Mouse (Mus musculus) heart, adult 2 months (tissue): ENCODE measurements around the gene Isca1. TPM values are rescaled to one million over a fixed set of nuclear protein-coding genes. Genes with fewer than 3 reads are reported as not detected.

Experiments used
- DNase-seq, 2 experiments: peaks; one replicate each; pipeline ENCODE4 v3.0.0; 2021
- H3K27ac ChIP-seq: fragments of 200-600 bp; 2 replicates; pipeline ENCODE4 v1.8.1; 2022
- H3K27me3 ChIP-seq: fragments of 200-500 bp; 2 replicates; pipeline ENCODE4 v1.6.1; 2012; ENCODE audit warnings: mild to moderate bottlenecking, low read length, inconsistent platforms, mixed read lengths; ENCODE audit not compliant: control insufficient read depth, insufficient read depth
- H3K36me3 ChIP-seq: fragments of 200-500 bp; 2 replicates; pipeline ENCODE4 v1.6.1; 2012; ENCODE audit warnings: low read length, inconsistent platforms; ENCODE audit not compliant: control insufficient read depth, insufficient read depth
- H3K4me1 ChIP-seq: fragments of 200-500 bp; 2 replicates; pipeline ENCODE4 v1.6.1; 2011; ENCODE audit warnings: low read length; ENCODE audit not compliant: control insufficient read depth, insufficient read depth
- H3K4me3 ChIP-seq: fragments of 200-600 bp; 2 replicates; pipeline ENCODE4 v1.8.1; 2022
- H3K79me2 ChIP-seq: fragments of 200-500 bp; replicated peaks from 2 replicates; pipeline ENCODE4 v1.6.1; 2012; ENCODE audit warnings: mild to moderate bottlenecking, inconsistent platforms, low read length, moderate library complexity, mixed read lengths; ENCODE audit not compliant: control insufficient read depth, insufficient read depth
- H3K9ac ChIP-seq: fragments of 200-500 bp; 2 replicates; pipeline ENCODE4 v1.6.1; 2012; ENCODE audit warnings: low read depth, mild to moderate bottlenecking, control low read depth, inconsistent platforms, low read length, mixed read lengths
- CTCF ChIP-seq: fragments of 200-600 bp; IDR thresholded peaks from 2 replicates; pipeline ENCODE4 v1.8.1; 2022; ENCODE audit warnings: antibody characterized with exemption, mild to moderate bottlenecking, moderate library complexity
- EP300 ChIP-seq: fragments of 200-500 bp; IDR thresholded peaks from 2 replicates; pipeline ENCODE4 v1.6.1; 2011; ENCODE audit warnings: low read depth, low read length, control low read depth; ENCODE audit not compliant: insufficient read depth
- POLR2A ChIP-seq: fragments of 200-500 bp; IDR thresholded peaks from 2 replicates; pipeline ENCODE4 v1.6.1; 2011; ENCODE audit warnings: mild to moderate bottlenecking, low read depth, low read length, control low read depth; ENCODE audit not compliant: insufficient read depth
- WGBS: fragments of 180-500 bp; shearing (Covaris S2); methylation state at CpG from one replicate; pipeline ENCODE4 v1.1.7; 2018; 5-methylcytosine and 5-hydroxymethylcytosine counted together
- intact Hi-C: fragments of 180-260 bp; cut with DNase I; formaldehyde crosslinking; loops from one replicate; pipeline ENCODE4 v1.15.1; 2025
- polyA plus RNA-seq: library from polyadenylated mRNA; depleted of rRNA; stranded (reverse); fragments of >200 nt; gene quantifications from 2 replicates; pipeline ENCODE4 v1.2.3, GENCODE M21; 2012
- total RNA-seq, 2 experiments: library from RNA; stranded (reverse); gene quantifications; 2 replicates each; pipeline ENCODE4 v1.2.3; 2021

Gene Isca1
- total and polyA plus RNA-seq, 3 experiments = 233 to 326 (median 239) TPM

DNA sequence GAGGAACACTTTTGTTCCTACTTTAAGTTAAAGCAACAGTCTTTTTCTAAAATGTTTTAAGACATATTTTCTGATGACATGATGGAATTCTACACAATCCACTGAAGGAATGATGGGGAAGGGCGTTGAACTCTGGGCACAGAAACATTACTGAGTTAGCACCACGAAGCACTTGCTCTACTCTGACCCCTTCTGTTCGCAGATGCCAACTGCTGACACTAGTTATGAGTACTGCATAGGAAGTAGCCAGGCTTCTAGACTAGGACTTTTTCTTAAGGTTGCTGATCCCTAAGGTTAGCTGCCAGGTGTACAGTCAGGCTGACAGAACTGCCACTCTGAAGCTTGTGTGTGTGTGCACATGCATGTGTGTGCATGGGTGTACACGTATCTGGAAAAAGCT is 9.6 kb upstream of the Isca1 start:
- Histone ChIP-seq H3K36me3 (peaks cover 3% of the 10 kb centered on the region), H3K27me3 (no peaks in the 10 kb centered on the region), H3K79me2 (no peaks in the 10 kb centered on the region; the same call in none of the 2 replicates), H3K4me3 (no peak overlapping the region), H3K4me1 (peaks cover 3% of the 10 kb centered on the region), H3K27ac (no peak overlapping the region), H3K9ac (no peak overlapping the region)
- 71% methylated on average over 4 of the region's 4 CpGs for WGBS
- DNase-seq = no peak
- intact Hi-C loops = no loop called here
- TF ChIP-seq EP300 (no peak), POLR2A (no peak), CTCF (peak; percentile 32)

DNA sequence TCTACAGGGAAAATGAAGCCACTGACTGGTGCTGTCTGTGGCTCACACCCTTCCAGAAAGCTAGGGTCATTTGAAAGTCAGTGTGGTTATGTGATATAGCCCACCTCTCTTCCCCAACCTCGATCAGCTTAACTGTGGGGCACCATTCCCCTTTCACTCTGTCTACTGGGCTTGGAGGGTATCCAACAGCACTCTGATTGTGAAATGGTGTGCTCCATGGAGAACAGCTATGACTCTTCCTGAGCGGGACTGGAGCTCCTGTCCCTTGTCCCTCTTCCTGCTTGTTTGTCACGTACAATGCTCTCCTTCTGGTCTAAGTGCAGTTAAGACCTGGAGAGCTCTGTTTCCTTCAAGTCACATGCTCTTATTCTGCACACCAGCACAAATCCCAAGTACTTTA is 5.6 kb upstream of the Isca1 start:
- Histone ChIP-seq H3K4me3 (no peak overlapping the region), H3K9ac (no peak overlapping the region), H3K27me3 (no peaks in the 10 kb centered on the region), H3K79me2 (no peaks in the 10 kb centered on the region; the same call in none of the 2 replicates), H3K27ac (no peak overlapping the region), H3K36me3 (peaks cover 11% of the 10 kb centered on the region), H3K4me1 (peaks cover 7% of the 10 kb centered on the region)
- DNase-seq = no peak
- TF ChIP-seq EP300 = no peak
- 26% methylated on average over 3 of the region's 3 CpGs for WGBS
- intact Hi-C loops = no loop called here

DNA sequence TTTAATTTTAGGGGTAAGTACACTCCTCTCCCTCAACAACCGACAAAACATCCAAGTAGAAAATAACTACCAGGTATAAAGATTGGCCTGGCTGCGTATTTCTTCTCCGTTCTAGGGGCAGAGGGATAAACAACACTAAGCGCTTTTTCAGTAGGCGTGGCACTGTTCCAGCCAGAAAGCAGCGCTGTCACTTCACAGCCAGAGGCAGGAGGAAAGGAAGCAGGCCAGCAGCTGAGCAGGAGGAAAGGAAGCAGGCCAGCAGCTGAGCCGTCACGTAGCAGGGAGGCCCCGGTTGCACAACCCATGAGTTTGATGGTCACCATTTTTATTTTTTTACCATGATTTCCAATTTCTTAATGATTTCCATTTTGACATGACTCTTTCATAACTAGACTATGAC is 1.6 kb upstream of the Isca1 start:
- intact Hi-C loops = loop anchor here (2.0 kb wide), 1 partner anchor 52 kb away; the partner anchor contains the start of gene Tut7
- peaks cover 26% of the 10 kb centered on the region for H3K36me3 ChIP-seq
- DNase-seq = peak; percentile 77 to 87
- 0% methylated on average over 9 of the region's 9 CpGs for WGBS
- no peaks in the 10 kb centered on the region for H3K27me3 ChIP-seq
- H3K27ac ChIP-seq = peak overlapping the region; percentile 100
- H3K79me2 ChIP-seq = peaks cover 8% of the 10 kb centered on the region
- peaks cover 22% of the 10 kb centered on the region for H3K4me1 ChIP-seq
- TF ChIP-seq POLR2A = peak; percentile 52
- TF ChIP-seq CTCF = no peak
- peak; percentile 92 for TF ChIP-seq EP300
- peak overlapping the region; percentile 69; the same call in 1 of the 2 replicates for H3K4me3 ChIP-seq
- H3K9ac ChIP-seq = no peak overlapping the region

DNA sequence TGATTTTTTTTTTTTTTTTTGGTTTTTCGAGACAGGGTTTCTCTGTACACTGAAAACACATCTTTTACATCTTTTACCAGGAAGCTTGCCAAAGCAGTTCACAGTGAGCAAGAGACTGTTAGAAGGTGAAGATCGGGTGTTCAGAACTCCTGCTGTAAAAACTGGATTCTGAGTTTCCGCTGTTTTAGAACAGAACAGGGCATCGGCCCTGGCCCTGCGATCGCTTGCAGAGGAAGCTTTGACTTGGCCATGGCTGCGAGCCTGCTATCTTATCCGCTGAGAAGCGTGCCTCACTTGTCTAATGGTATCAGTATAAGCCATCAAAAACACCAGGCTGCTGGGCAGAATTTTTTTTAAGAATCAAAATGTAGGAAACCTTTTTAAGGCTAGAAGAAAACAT is 1.2 kb upstream of the Isca1 start:
- peak overlapping the region; percentile 69 for H3K4me3 ChIP-seq
- 4% methylated on average over 9 of the region's 9 CpGs for WGBS
- peak overlapping the region; percentile 100 for H3K27ac ChIP-seq
- peak overlapping the region; percentile 5; the same call in 1 of the 2 replicates for H3K9ac ChIP-seq
- H3K27me3 ChIP-seq = no peaks in the 10 kb centered on the region
- no peak for TF ChIP-seq EP300
- no peak for TF ChIP-seq CTCF
- no peak for TF ChIP-seq POLR2A
- H3K4me1 ChIP-seq = peaks cover 24% of the 10 kb centered on the region
- H3K79me2 ChIP-seq = peaks cover 8% of the 10 kb centered on the region
- H3K36me3 ChIP-seq = peaks cover 27% of the 10 kb centered on the region
- DNase-seq = peak in 1 of 2 experiments; percentile 25
- intact Hi-C loops = loop anchor here (2.0 kb wide), 1 partner anchor 52 kb away; the partner anchor contains the start of gene Tut7

DNA sequence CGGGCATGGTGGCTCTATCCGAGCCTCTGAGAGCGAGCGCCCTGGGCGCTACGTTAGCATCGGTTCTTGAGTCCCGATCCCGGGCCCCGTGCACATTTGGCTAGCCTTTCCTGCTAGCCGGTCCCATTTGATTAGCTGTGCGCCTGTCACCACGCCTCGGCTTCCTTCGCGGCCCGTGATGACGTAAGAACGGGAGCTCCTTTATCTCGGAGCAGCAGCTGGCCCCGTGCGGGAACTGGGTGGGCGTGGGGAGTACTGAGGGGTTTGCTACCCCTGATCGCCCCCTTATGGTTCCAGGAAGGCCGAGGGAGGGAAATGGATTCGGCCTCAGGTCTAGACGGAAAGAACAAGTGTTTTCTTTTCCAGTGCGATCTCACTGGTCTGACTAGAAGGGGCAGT is 553 bp upstream of the Isca1 start:
- peak overlapping the region; percentile 100 for H3K27ac ChIP-seq
- intact Hi-C loops = loop anchor here (2.0 kb wide), 1 partner anchor 53 kb away; the partner anchor contains the start of gene Tut7
- H3K9ac ChIP-seq = peak overlapping the region; percentile 70
- peaks cover 8% of the 10 kb centered on the region for H3K79me2 ChIP-seq
- peak; percentile 86 to 89 for DNase-seq
- H3K4me3 ChIP-seq = peak overlapping the region; percentile 69
- no peaks in the 10 kb centered on the region for H3K27me3 ChIP-seq
- H3K36me3 ChIP-seq = peaks cover 24% of the 10 kb centered on the region
- peaks cover 24% of the 10 kb centered on the region for H3K4me1 ChIP-seq
- no peak for TF ChIP-seq EP300
- TF ChIP-seq CTCF = peak; percentile 49
- no peak for TF ChIP-seq POLR2A
- under 1% methylated on average over 28 of the region's 28 CpGs for WGBS

DNA sequence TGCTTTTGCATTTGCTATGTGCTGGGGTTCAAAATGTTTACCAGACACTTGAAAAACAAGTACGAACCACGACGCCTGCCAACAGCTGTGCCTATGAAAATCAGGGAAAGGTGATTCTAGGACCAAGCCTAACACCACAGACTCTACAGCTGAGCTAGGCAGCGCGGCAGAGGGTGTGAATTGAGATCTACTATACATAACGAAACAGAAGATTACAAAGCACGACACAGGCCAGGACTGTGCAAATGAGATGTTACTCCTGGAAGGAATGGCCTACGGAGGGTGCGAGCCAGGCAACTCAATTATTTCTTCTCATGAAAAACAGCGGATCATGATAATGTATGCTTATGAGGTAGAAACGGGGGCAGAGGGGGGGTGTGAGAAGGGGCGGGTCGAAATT is 1.1 kb downstream of the Isca1 start:
- Histone ChIP-seq H3K4me1 (peaks cover 27% of the 10 kb centered on the region), H3K9ac (peak overlapping the region; percentile 89), H3K27ac (peak overlapping the region; percentile 100), H3K36me3 (peaks cover 28% of the 10 kb centered on the region), H3K79me2 (peaks cover 14% of the 10 kb centered on the region), H3K27me3 (no peaks in the 10 kb centered on the region), H3K4me3 (peak overlapping the region; percentile 69)
- 8% methylated on average over 13 of the region's 13 CpGs for WGBS
- TF ChIP-seq EP300 (no peak), CTCF (no peak), POLR2A (no peak)
- peak in 1 of 2 experiments; percentile 14 for DNase-seq
- intact Hi-C loops = no loop called here
